Mouse (Mus musculus) layer of hippocampus, adult 2 months (tissue): ENCODE data around the gene 2310057N15Rik. TPM values are rescaled to one million over a fixed set of nuclear protein-coding genes. Genes with fewer than 3 reads are reported as not detected.
"Not testable (repeated sequence)": the region's sequence is repeated elsewhere in the genome, so short reads cannot be mapped to it uniquely, and the experiment has no call there.

Source experiments
- DNase-seq, 2 experiments: peaks; one replicate each; pipeline ENCODE4 v3.0.0; 2022; ENCODE audit warnings: low spot score in 2 of 2
- H3K27ac ChIP-seq: fragments of 200-600 bp; 2 replicates; pipeline ENCODE4 v1.8.1; 2022
- H3K4me3 ChIP-seq: fragments of 200-600 bp; 2 replicates; pipeline ENCODE4 v1.8.1; 2022; ENCODE audit warnings: mild to moderate bottlenecking
- CTCF ChIP-seq: fragments of 200-600 bp; conservative IDR thresholded peaks from 2 replicates; pipeline ENCODE4 v1.8.1; 2022; ENCODE audit warnings: antibody characterized with exemption, mild to moderate bottlenecking, moderate library complexity
- long read RNA-seq, 2 experiments: library from polyadenylated mRNA; stranded (forward); transcript quantifications; one replicate each; pipeline ENCODE4 v2.0.0; 2021; ENCODE audit warnings: borderline mapping rate in 2 of 2
- total RNA-seq, 2 experiments: library from RNA; stranded (reverse); gene quantifications; 2 replicates each; pipeline ENCODE4 v1.2.3; 2021

Gene 2310057N15Rik
- total RNA-seq: not detected
- long read RNA-seq, experiment 1: 0 reads
- long read RNA-seq, experiment 2: 0 reads

GRCm38 (mm10) chr16:88774106-88774505 is at the start of gene 2310057N15Rik:
2310057N15Rik (minus strand) TSS chr16:88774206.
- TF ChIP-seq CTCF: no peak
- Histone ChIP-seq H3K27ac (no peak within 1 kb of the TSS), H3K4me3 (no peak within 1 kb of the TSS)
- no peak for DNase-seq

DNA sequence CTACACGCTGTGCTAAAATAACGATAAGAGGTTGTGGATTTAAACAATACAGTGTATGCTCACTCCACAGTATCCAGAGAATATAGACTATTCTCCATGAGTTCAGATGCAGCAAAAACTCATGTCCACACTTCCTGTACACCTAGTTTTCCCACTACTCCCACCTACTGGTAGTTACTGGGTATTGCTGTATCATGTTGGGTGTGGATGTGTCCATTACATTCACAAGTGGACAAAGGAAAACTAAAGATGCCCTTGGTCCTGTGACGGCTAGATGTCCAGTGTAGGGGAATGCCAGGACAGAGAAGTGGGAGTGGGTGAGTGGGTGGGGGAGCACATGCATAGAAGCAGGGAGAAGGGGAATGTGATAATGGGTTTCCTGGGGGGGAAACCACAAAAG is 49.7 kb upstream of the 2310057N15Rik start:
- TF ChIP-seq CTCF: peak; percentile 79
- DNase-seq: peak; percentile 7 to 19
- Histone ChIP-seq H3K4me3 (no peak overlapping the region), H3K27ac (no peak overlapping the region)

DNA sequence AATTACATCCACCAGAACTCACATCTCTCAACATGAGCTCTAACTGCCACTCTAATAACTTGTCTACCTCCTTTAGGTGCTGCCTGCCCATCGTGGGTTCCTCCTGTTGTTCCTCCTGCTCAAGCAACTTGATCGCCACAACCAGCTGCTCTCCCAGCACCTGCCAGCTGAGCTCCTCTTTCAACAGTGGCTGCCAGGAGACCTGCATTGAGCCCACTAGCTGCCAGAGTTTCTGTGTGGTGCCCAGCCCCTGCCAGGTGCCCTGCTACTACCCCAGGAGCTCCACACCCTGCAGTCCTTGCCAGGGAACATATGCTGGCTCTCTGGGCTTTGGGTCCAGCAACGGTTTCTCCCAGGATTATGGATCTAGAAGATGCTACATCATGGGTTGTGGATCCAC is 46.1 kb upstream of the 2310057N15Rik start, which contains the start of gene Krtap15:
Gene Krtap15 (plus strand): TSS at position 150 of the 400 bp plus-strand sequence.
- H3K4me3 ChIP-seq: no peak within 1 kb of the TSS
- no peak for DNase-seq
- H3K27ac ChIP-seq: no peak within 1 kb of the TSS
- TF ChIP-seq CTCF: no peak

- DNase-seq: no peak
- Histone ChIP-seq H3K4me3 (no peak within 1 kb of the TSS), H3K27ac (no peak within 1 kb of the TSS)
- no peak for TF ChIP-seq CTCF
These were observed 37.8 kb upstream of the 2310057N15Rik start, which contains the start of gene Gm20741 for GRCm38 (mm10) chr16:88811827-88812226. Gm20741 (minus strand) TSS chr16:88812220.

GRCm38 (mm10) chr16:88786786-88787185 is 12.8 kb upstream of the 2310057N15Rik start:
- Histone ChIP-seq H3K4me3 (no peak overlapping the region), H3K27ac (no peak overlapping the region)
- TF ChIP-seq CTCF: no peak
- no peak for DNase-seq

DNA sequence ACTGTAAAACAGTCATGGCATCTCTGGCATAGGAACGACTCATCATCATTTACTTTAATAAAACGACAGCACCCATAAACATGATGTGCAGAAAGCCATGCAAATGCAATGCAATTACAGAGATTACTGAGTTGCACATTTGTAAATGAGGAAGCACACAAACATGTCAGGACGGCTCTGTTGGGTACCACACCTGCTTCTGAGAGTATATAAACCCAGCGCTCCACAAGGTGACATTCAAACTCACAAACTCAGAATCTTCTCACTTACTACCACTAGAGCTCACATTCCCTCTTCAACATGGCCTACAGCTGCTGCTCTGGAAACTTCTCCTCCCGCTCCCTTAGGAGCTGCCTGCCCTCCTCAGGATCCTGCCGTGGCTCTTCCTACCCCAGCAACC is 3.6 kb upstream of the 2310057N15Rik start, which contains the start of gene Gm5965:
Gene Gm5965 (plus strand): TSS at position 301 of the 400 bp plus-strand sequence.
- TF ChIP-seq CTCF: no peak
- no peak within 1 kb of the TSS for H3K27ac ChIP-seq
- DNase-seq: no peak
- H3K4me3 ChIP-seq: no peak within 1 kb of the TSS

DNA sequence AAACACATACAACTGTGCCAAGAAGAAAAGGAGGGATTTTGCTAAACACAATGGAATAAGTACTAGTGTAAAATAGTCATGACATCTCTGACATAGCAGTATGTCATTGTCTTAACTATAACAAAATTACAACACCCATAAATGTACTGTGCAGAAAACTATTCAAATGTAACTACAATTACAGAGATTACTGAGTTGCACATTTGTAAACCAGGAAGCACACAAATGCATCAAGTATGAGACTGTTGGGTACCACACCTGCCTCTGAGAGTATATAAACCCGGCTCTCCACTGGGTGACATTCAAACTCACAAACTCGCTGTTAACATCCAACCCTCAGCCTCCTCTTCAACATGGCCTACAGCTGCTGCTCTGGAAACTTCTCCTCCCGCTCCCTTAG is 15.5 kb downstream of the 2310057N15Rik start, which contains the start of gene 2310034C09Rik:
Gene 2310034C09Rik (plus strand): TSS at position 301 of the 400 bp plus-strand sequence.
- not testable (repeated sequence) for DNase-seq, H3K4me3 ChIP-seq, H3K27ac ChIP-seq

- not testable (repeated sequence) for DNase-seq, H3K27ac ChIP-seq, H3K4me3 ChIP-seq
These were observed 22.5 kb downstream of the 2310057N15Rik start, which contains the start of gene Krtap13 for GRCm38 (mm10) chr16:88751535-88751934. Krtap13 (minus strand) TSS chr16:88751635.

DNA sequence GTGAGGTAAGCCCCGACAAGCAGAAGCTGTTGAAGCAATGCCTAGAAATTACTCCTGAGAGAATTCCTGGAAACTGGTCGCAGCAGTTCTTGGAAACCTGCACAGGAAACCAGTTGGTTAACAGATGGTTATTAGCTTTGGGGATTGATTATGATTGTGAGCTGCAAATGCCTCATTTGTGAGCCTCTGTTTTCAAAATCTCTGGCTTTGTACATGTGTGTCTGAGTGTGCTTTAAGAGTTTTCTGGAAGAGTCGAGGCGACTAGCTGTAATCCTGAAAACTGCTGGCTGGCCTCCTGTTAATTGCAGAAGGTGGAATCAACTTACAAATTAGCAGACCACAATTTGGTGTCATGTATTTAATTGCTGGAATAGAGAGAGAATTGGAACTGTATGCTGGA is 26.1 kb downstream of the 2310057N15Rik start:
- TF ChIP-seq CTCF: no peak
- peak; percentile 8 to 24 for DNase-seq
- no peak overlapping the region for H3K4me3 ChIP-seq
- H3K27ac ChIP-seq: no peak overlapping the region

GRCm38 (mm10) chr16:88744750-88745340 is 29.2 kb downstream of the 2310057N15Rik start:
- no peak for DNase-seq
- Histone ChIP-seq H3K27ac (no peak overlapping the region), H3K4me3 (no peak overlapping the region)
- no peak for TF ChIP-seq CTCF

DNA sequence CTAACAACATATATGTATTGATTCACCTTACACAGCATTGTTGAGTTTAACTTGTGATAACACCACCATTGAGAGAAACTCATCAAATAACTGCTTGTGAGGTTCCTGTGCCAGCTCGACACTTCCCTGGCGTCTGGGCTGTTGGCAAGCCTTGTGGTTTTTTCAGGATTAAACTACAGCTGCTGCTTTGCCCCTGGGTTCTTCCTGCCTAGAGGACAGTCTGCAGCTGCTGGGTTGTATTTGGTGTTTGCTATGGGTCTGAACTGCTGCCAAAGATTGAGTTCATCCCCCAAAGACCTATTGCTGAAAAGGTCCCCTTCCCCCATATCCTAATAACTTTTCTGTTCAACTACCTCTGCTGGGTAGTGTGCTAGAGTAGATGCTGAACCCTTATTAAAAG is 38.6 kb downstream of the 2310057N15Rik start:
- Histone ChIP-seq H3K27ac (no peak overlapping the region), H3K4me3 (no peak overlapping the region)
- no peak for TF ChIP-seq CTCF
- DNase-seq: no peak

GRCm38 (mm10) chr16:88728812-88729275 is 45.2 kb downstream of the 2310057N15Rik start, which contains the start of gene Krtap13-1:
Krtap13-1 (plus strand) TSS chr16:88728862.
- peak in 1 of 2 experiments; percentile 9 for DNase-seq
- no peak within 1 kb of the TSS for H3K4me3 ChIP-seq
- no peak within 1 kb of the TSS for H3K27ac ChIP-seq
- no peak for TF ChIP-seq CTCF

Other genes with a start within 250 kb of the 2310057N15Rik start
- not detected for gene Cldn8, start 211.0 kb downstream of the 2310057N15Rik start, total RNA-seq
- gene Krtap24-1, start 161.9 kb downstream of the 2310057N15Rik start, total RNA-seq: not detected
- not detected for gene 2310079G19Rik, start 146.5 kb downstream of the 2310057N15Rik start, total RNA-seq
- not detected for gene Krtap26-1, start 126.4 kb downstream of the 2310057N15Rik start, total RNA-seq
- gene Krtap27-1, start 102.5 kb downstream of the 2310057N15Rik start, total RNA-seq: not detected
- not detected for gene 2310061N02Rik, start 66.2 kb downstream of the 2310057N15Rik start, total RNA-seq
- not detected for gene Krtap13-1, start 45.3 kb downstream of the 2310057N15Rik start, total RNA-seq
- not detected for gene Krtap13, start 22.6 kb downstream of the 2310057N15Rik start, total RNA-seq
- not detected for gene 2310034C09Rik, start 15.4 kb downstream of the 2310057N15Rik start, total RNA-seq
- gene Gm5965, start 3.7 kb upstream of the 2310057N15Rik start, total RNA-seq: not detected
- not detected for gene Gm20741, start 38.0 kb upstream of the 2310057N15Rik start, total RNA-seq
- gene Krtap15, start 46.0 kb upstream of the 2310057N15Rik start, total RNA-seq: not detected
- not detected for gene Krtap14, start 51.9 kb upstream of the 2310057N15Rik start, total RNA-seq
- gene Krtap19-1, start 95.2 kb upstream of the 2310057N15Rik start, total RNA-seq: not detected
- gene Krtap19-2, start 100.1 kb upstream of the 2310057N15Rik start, total RNA-seq: not detected
- not detected for gene Krtap19-3, start 103.8 kb upstream of the 2310057N15Rik start, total RNA-seq
- gene Krtap19-4, start 110.9 kb upstream of the 2310057N15Rik start, total RNA-seq: not detected
- not detected for gene Krtap19-5, start 122.3 kb upstream of the 2310057N15Rik start, total RNA-seq
- not detected for gene Krtap19-9b, start 158.1 kb upstream of the 2310057N15Rik start, total RNA-seq
- not detected for gene Krtap16-3, start 188.7 kb upstream of the 2310057N15Rik start, total RNA-seq
- gene Krtap22-2, start 236.6 kb upstream of the 2310057N15Rik start, total RNA-seq: not detected
- gene Gm10229, start 241.1 kb upstream of the 2310057N15Rik start, total RNA-seq: not detected